Mouse (Mus musculus): ENCODE measurements around the gene Arhgap27. TPM values are rescaled to one million over a fixed set of nuclear protein-coding genes. Genes with fewer than 3 reads are reported as not detected.

Arhgap27 gene
- total RNA-seq, 2 experiments from 2014 or later = 20.1 to 21.9 TPM

DNA sequence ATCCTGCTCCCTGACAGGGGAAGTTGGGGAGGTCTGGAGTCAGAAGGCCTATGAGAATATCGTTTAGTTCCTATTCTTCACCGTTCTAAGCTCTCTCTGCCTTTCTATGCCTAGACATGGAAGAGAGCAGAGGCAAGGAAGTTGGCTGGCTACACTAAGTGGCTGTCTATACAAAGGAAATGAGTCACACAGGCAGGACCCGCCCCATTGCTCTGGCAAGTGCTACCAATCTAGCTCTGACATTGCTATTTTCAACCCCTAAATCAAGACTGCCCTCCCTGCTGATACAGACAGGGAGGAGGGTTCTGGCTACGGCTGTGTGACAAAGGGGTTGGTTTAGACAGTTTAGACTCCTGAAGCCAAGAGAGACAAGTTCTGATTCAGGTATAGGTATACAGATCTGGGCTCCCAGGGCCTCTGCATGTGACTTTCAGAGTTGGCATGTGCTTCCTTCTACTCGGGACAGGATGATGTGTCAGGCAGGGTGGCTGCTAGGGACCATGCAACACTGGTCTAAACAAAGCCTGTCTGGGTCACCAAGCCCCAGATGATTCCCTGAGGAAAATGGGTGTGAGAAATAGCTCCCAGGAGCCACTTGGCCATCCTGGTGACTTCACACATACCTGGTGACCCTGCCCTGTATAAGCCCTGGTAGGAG lies 18.6 kb upstream of the Arhgap27 start:
- peak; percentile 95 for ATAC-seq (ENCODE audit: poor library complexity, severe bottlenecking)

DNA sequence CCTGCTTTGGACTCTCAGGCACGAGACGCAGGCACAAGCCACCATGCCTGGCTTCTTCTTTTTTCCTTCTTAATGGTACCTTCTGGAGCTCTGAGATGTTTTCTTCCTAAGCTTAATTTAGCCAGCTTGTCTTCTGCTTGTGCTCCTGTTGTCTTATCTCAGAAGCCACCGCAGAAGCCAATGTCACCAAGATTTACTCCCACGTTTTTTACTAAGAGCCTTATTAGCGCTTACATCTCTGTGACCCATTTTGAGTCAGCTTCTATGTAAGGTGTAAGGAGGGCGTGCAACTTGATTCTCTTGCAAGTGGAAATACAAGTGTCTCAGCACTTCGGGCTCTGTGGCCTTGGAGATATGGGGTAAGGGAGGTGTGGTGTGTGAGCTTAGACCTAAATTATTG lies 18.0 kb upstream of the Arhgap27 start:
- ATAC-seq (ENCODE audit: poor library complexity, severe bottlenecking) = no peak

DNA sequence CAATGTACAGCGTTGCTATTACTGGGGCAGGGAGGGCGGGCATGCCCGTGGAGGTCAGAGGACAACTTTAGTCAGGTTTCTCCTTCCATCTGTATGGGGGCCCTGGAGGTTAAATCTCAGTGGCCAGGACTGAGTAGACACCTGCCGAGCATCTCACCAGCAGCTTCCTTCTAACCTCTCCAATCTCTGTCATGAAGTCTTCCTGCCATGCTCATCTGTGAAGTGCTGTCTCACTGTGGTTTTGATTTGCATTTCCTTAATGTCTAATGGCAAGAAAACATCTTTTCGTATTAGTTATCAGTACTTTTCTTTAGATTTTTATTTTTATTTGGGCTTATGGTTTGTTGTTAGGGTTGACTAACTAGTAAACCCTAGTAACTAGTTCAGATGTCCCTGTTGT lies 17.0 kb upstream of the Arhgap27 start:
- no peak for ATAC-seq (ENCODE audit: poor library complexity, severe bottlenecking)

DNA sequence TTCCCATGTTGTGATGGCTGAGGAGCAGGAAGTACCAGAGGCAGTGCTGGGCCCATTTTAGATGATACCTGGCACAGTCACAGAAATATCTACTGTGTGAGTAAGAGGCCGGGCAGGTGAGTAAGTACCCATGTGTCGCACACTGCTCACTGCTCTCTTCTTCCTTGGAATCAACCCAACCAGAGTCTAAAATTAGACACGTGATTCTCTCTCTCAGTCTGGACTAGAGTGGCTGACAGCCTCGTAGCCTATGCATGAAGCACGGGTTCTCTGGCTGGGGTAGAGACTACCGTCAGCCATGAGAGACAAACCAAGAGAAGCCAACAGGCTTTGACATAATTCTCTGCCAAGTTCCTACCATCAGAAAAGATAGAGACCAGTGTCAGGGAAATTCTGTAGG lies 14.8 kb upstream of the Arhgap27 start:
- no peak for ATAC-seq (ENCODE audit: poor library complexity, severe bottlenecking)

GRCm38 (mm10) chr11:103375772-103376171 lies 12.3 kb upstream of the Arhgap27 start:
- ATAC-seq (ENCODE audit: poor library complexity, severe bottlenecking) = no peak

DNA sequence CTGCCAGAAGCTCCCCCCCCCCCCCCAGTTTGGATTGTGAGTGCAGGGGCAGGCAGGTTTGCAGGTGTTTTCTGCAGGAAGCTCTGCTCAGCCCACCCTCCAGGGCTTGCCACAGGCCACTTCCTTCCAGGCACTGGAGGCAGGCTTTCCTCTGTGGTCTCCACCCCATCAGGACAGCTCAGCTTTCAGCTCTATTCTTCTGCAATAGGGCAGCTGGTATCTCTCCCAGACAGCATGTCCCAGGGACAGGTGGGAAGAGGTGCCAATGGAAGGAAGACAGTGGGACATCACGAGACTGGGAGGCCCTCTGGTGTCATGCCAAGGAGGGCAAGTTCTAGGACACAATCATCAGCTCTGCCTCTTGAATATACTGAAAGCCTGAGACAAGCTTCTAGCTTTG lies 11.8 kb upstream of the Arhgap27 start:
- peak; percentile 47; the same call in 1 of the 2 replicates for ATAC-seq (ENCODE audit: poor library complexity, severe bottlenecking)

GRCm38 (mm10) chr11:103373922-103374321 lies 10.4 kb upstream of the Arhgap27 start:
- ATAC-seq (ENCODE audit: poor library complexity, severe bottlenecking) = no peak

GRCm38 (mm10) chr11:103372561-103372960 lies 9.1 kb upstream of the Arhgap27 start:
- no peak for ATAC-seq (ENCODE audit: poor library complexity, severe bottlenecking)

DNA sequence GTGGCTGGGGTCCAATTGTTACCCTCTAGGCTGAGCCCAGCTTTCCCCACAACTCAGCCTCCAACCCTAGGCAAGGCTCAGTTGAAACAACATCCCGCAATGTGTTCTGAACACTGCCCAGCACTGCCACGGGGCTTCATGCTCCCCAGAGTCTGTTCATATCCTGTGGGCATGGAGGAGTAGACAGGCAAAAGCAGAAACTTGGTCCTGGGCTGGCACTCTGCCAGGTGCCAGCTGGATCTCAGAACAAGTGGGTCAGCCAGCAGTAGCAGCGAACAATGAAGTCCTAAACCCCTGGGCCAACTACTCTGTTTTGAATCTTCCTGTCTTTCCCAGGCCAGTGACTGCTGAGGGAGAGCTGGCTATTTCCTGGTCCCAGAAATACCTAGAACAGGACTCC lies 8.6 kb upstream of the Arhgap27 start:
- ATAC-seq (ENCODE audit: poor library complexity, severe bottlenecking) = no peak

GRCm38 (mm10) chr11:103371222-103371539 lies 7.7 kb upstream of the Arhgap27 start:
- ATAC-seq (ENCODE audit: poor library complexity, severe bottlenecking) = no peak

DNA sequence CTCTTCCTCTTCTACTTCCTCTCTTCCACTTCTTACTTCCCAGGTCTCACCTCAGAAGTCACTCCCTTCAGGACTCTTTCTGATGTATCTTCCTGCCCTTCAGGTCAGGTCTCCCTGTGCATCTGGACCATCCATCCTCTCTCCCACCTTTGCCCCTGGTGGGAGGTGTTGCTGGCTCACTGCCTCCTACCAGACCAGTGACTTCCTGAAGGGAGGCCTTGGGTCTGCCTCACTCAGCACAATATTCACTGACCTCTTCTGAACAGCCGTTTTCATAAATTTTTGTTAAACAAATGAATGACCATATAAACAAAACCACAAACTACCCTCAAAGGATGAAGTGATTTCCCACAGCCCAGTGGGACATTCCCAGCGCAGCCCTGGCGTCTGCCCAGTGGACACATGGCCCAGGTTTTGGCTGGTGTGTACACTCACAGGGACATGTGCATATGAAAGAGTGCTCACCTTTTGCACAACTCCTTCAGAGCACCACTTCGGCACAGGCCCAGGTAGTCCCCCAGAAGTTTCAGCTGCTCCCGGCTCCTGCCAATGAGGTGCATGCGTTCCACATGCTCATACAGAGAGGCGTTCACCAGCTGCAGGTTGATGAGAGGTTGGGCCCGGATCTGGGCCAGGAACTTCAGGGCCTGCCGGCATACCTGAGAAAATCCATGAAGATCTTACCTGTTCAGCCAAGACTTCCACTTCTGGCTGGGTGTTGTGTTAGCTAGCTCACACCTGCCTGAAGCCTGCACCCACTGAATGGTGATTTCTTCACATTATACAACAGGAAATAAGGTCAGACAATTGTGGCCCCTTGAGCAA lies 7.1 kb upstream of the Arhgap27 start:
- 0 out of 2 replicates have a peak, but pooled peaks have one; percentile 20 for ATAC-seq (ENCODE audit: poor library complexity, severe bottlenecking)

GRCm38 (mm10) chr11:103365530-103365929 lies 2.0 kb upstream of the Arhgap27 start:
- no peak for ATAC-seq (ENCODE audit: poor library complexity, severe bottlenecking)

DNA sequence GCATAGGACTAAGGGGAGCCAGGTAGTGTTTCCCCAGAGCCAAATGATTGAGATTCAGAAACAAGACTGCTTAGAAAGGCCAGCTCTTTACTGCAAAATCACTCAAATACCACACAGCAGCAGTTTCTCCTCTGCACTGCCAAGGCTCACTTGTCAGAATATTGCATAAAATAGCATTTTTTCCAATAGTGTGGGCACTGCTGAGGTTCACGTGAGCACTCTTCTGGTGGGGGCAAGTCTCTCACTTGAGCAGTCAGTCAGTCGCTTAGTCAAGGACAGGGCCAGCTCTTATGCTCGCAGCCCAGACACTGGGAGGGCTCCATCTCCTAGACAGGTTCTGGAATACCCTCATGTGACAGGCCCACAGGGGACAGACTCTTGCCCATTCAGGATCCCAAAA lies 1.5 kb upstream of the Arhgap27 start:
- no peak for ATAC-seq (ENCODE audit: poor library complexity, severe bottlenecking)

DNA sequence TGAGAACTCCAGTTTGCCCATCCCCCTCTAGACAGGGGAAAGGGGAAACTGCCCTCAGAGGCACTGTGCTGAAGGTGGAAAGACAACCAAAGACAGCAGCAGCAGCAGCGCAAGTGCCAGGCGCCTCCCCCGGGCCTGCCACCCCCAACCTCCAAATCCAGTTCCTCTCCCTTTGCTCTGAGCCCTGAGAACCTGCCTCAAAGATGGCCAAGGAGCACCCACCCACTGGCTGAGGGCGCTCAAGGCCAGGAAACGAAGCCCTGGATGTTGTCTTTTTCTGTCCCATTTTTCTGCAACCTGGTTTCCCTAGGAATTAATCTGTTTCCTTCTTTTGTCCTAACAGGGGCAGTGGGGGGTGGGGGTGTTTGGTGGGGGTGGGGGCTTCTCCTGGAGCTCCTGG lies 843 bp upstream of the Arhgap27 start:
- no peak for ATAC-seq (ENCODE audit: poor library complexity, severe bottlenecking)

GRCm38 (mm10) chr11:103362521-103363181 lies 841 bp downstream of the Arhgap27 start:
- no peak for ATAC-seq (ENCODE audit: poor library complexity, severe bottlenecking)

DNA sequence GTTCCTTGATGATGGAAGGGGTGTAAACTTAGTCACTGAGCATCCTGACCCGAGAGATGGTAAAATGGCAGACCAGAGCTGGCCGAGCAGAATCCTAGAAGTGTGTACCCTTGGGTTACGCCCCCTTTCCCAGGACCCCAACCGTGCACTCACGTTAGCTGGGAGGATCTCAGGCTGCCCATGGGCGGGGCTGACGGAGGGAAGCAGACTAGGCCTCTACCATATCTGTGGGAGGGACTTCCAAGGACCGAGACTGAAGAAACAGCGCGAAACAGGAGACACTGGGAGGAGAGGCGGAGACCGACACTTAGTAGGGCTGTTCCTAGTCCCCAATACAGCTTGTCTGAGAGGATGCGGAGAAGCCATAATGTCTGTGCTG lies 1.4 kb downstream of the Arhgap27 start:
- ATAC-seq (ENCODE audit: poor library complexity, severe bottlenecking) = peak; percentile 31; the same call in 1 of the 2 replicates

GRCm38 (mm10) chr11:103361396-103362053 lies 2.0 kb downstream of the Arhgap27 start:
- ATAC-seq (ENCODE audit: poor library complexity, severe bottlenecking) = peak; percentile 39

DNA sequence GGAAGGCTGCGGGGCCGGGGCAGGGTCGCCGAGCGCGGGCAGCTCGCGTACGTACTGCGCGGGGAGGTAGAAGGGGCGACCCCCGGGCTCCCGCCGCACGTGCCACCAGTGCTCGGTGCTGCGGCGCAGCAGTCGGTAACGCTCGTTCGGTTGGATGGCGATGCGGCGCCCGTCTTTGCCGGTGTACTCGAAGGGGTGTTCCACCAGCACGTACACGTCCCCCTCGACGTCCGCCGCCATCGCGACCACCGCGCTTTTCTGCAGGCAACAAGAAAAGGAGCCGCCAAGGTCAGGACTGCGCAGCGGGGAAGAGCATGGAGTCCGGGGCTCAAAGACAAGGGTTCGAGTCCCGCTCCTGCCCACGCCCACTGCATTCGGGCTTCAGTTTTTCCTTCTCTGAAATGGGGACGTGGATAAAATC lies 2.8 kb downstream of the Arhgap27 start:
- no peak for ATAC-seq (ENCODE audit: poor library complexity, severe bottlenecking)

GRCm38 (mm10) chr11:103359841-103360641 lies 3.5 kb downstream of the Arhgap27 start:
- peak; percentile 62 for ATAC-seq (ENCODE audit: poor library complexity, severe bottlenecking)

DNA sequence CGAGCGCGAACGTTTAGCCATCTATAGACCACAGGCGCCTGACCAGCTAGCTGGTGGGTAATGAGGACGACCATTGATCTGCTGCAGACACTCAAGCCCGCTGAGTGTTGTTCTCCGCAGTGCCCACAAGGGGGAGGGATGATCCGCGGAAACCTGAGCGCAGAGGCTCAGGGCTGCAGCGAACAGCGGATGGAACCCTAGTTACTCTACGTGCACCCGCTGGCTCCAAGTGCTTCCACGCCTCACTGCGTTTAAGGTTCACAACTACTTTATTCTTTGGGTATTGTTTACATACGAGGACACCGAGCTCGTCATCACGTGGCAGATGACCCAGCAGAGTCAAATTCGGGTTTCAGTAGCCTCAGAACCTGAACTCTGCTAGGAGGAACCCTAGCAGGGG lies 4.4 kb downstream of the Arhgap27 start:
- ATAC-seq (ENCODE audit: poor library complexity, severe bottlenecking) = peak; percentile 52

DNA sequence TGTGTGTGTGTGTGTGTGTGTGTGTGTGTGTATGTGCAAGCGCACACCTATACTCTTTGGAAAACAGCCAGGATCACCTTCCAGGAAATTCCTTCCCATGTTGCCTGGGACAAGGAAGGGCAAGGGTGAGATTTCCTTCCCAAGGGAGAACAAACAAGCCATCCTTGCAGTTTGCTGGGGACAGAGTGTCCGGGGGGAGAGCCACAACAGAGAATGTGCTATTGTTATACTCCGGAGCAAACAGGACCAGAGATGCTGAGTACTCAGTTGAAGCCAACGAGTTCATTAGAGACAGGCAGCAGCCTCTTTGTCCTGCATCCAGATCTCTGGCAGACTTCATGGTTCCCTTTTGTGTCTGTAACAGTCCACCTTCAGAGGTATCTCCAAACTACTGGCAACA lies 5.2 kb downstream of the Arhgap27 start:
- no peak for ATAC-seq (ENCODE audit: poor library complexity, severe bottlenecking)

Measured in megakaryocyte, adult 5-6 weeks (primary cell).